Mouse (Mus musculus): Measurements from ENCODE around the gene Gm10663.

Gene Gm10663

GRCm38 (mm10) chr8:65087711-65088110, 12.9 kb downstream of the Gm10663 start:
- DNase-seq (ENCODE audit: low read depth): no peak

GRCm38 (mm10) chr8:65088120-65088519, 13.3 kb downstream of the Gm10663 start:
- no peak for DNase-seq (ENCODE audit: low read depth)

- no peak for DNase-seq (ENCODE audit: low read depth)
Measured at GRCm38 (mm10) chr8:65089781-65090180, 14.9 kb downstream of the Gm10663 start.

- no peak for DNase-seq (ENCODE audit: low read depth)
Measured at GRCm38 (mm10) chr8:65097760-65098415, 23.1 kb downstream of the Gm10663 start.

GRCm38 (mm10) chr8:65099735-65100134, 24.9 kb downstream of the Gm10663 start:
- DNase-seq (ENCODE audit: low read depth): no peak

- no peak for DNase-seq (ENCODE audit: low read depth)
Measured at GRCm38 (mm10) chr8:65103632-65104031, 28.8 kb downstream of the Gm10663 start.

GRCm38 (mm10) chr8:65104041-65104440, 29.2 kb downstream of the Gm10663 start:
- DNase-seq (ENCODE audit: low read depth): no peak

GRCm38 (mm10) chr8:65107936-65108718, 33.3 kb downstream of the Gm10663 start:
- DNase-seq (ENCODE audit: low read depth): no peak

- no peak for DNase-seq (ENCODE audit: low read depth)
Measured at GRCm38 (mm10) chr8:65108936-65109335, 34.1 kb downstream of the Gm10663 start.

GRCm38 (mm10) chr8:65110285-65110691, 35.5 kb downstream of the Gm10663 start:
- DNase-seq (ENCODE audit: low read depth): peak; percentile 34

- no peak for DNase-seq (ENCODE audit: low read depth)
Measured at GRCm38 (mm10) chr8:65112092-65112491, 37.3 kb downstream of the Gm10663 start.

- DNase-seq (ENCODE audit: low read depth): no peak
Measured at GRCm38 (mm10) chr8:65126014-65126413, 51.2 kb downstream of the Gm10663 start.

GRCm38 (mm10) chr8:65126454-65126853, 51.6 kb downstream of the Gm10663 start:
- no peak for DNase-seq (ENCODE audit: low read depth)
